Mouse (Mus musculus) intestine, postnatal 0 days (tissue): ENCODE measurements around the gene 4931422A03Rik. TPM values are rescaled to one million over a fixed set of nuclear protein-coding genes. Genes with fewer than 3 reads are reported as not detected.
"Not testable (repeated sequence)": the region's sequence is repeated elsewhere in the genome, so short reads cannot be mapped to it uniquely, and the experiment has no call there.

Source experiments
- ATAC-seq: fragments of 200-750 bp; cut with Nextera tagmentation; 2 replicates; pipeline ENCODE4 v1.8.0; 2017; ENCODE audit warnings: mild to moderate bottlenecking, moderate TSS enrichment, moderate library complexity
- H3K27ac ChIP-seq: fragments of 300-500 bp; sonication (generic); 2 replicates; pipeline ENCODE4 v1.5.1; 2014; ENCODE audit warnings: mild to moderate bottlenecking, low read depth, low read length, moderate library complexity
- H3K27me3 ChIP-seq: fragments of 300-500 bp; sonication (generic); replicated peaks from 2 replicates; pipeline ENCODE4 v1.6.1; 2014; ENCODE audit warnings: low read length, mixed read lengths; ENCODE audit not compliant: control insufficient read depth, insufficient read depth
- H3K36me3 ChIP-seq: fragments of 300-500 bp; sonication (generic); 2 replicates; pipeline ENCODE4 v1.6.1; 2014; ENCODE audit warnings: mild to moderate bottlenecking, moderate library complexity; ENCODE audit not compliant: control insufficient read depth, insufficient read depth
- H3K4me1 ChIP-seq: fragments of 300-500 bp; sonication (generic); replicated peaks from 2 replicates; pipeline ENCODE4 v1.6.1; 2014; ENCODE audit warnings: antibody characterized with exemption, low read length, mixed read lengths; ENCODE audit not compliant: control insufficient read depth, insufficient read depth
- H3K4me2 ChIP-seq: fragments of 300-500 bp; sonication (generic); replicated peaks from 2 replicates; pipeline ENCODE4 v1.6.1; 2014; ENCODE audit warnings: low read depth, mild to moderate bottlenecking, moderate library complexity
- H3K4me3 ChIP-seq: fragments of 300-500 bp; sonication (generic); 2 replicates; pipeline ENCODE4 v1.5.1; 2014; ENCODE audit warnings: low read depth, low read length
- H3K9ac ChIP-seq: fragments of 300-500 bp; sonication (generic); 2 replicates; pipeline ENCODE4 v1.6.1; 2014; ENCODE audit warnings: mild to moderate bottlenecking, low read depth, low read length
- H3K9me3 ChIP-seq: fragments of 300-500 bp; sonication (generic); 2 replicates; pipeline ENCODE4 v1.6.1; 2016; ENCODE audit warnings: mixed run types; ENCODE audit not compliant: control insufficient read depth
- CTCF ChIP-seq: sonication (generic); IDR thresholded peaks from 2 replicates; pipeline ENCODE4 v1.5.1; 2016; ENCODE audit warnings: low read depth, mild to moderate bottlenecking, control low read depth, antibody characterized with exemption, moderate library complexity
- WGBS: fragments of 180-500 bp; shearing (Covaris S2); extraction: QIAGEN DNeasy Blood & Tissue Kit; methylation state at CpG from one replicate; pipeline ENCODE4 v1.1.7; 2014; 5-methylcytosine and 5-hydroxymethylcytosine counted together
- polyA plus RNA-seq: library from polyadenylated mRNA; unstranded; fragments of >200 nt; fragmentation: Nextera tagmentation; extraction: Ambion mirVana; gene quantifications from 2 replicates; pipeline ENCODE4 v1.2.1, GENCODE M21; 2015

The 4931422A03Rik gene
- polyA plus RNA-seq, 1 experiment from 2014 or later, result 0.83 TPM

GRCm38 (mm10) chr2:103991303-103991702, 36.9 kb downstream of the 4931422A03Rik start:
- H3K27ac ChIP-seq, result no peak overlapping the region
- H3K9me3 ChIP-seq, result no peaks in the 10 kb centered on the region
- no peak overlapping the region for H3K4me3 ChIP-seq
- no peaks in the 10 kb centered on the region for H3K36me3 ChIP-seq
- TF ChIP-seq CTCF, result peak; percentile 29; the same call in 1 of the 2 replicates
- H3K4me2 ChIP-seq, result no peak overlapping the region
- no peaks in the 10 kb centered on the region for H3K4me1 ChIP-seq
- 0 out of 2 replicates have a peak, but pooled peaks cover 3% of the 10 kb centered on the region for H3K27me3 ChIP-seq
- H3K9ac ChIP-seq, result no peak overlapping the region
- no peak for ATAC-seq

DNA sequence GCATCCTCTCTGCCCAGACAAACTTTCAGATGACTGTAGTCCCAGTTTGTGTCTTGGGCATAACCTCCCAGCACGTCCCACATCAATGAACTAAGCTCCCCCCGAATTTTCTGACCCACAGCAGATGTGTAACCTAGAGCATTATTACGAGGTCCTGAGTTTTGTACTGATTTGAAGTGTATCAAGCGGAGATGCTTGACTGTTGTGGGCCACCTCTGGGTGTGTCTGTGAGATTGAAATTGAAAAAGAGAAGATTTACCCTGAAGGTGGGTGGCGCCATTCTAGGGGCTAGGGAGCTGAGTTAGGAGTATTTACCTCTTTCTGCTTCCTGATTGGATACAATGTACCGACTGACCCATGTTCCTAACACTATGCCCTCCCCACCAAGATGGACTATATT, 38.4 kb downstream of the 4931422A03Rik start:
- no peak for ATAC-seq
- Histone ChIP-seq H3K27ac (no peak overlapping the region), H3K4me2 (no peak overlapping the region), H3K36me3 (no peaks in the 10 kb centered on the region), H3K4me1 (no peaks in the 10 kb centered on the region), H3K9ac (no peak overlapping the region), H3K4me3 (no peak overlapping the region), H3K9me3 (no peaks in the 10 kb centered on the region), H3K27me3 (0 out of 2 replicates have a peak, but pooled peaks cover 3% of the 10 kb centered on the region)
- no peak for TF ChIP-seq CTCF
- WGBS, result 86% methylated on average over 6 of the region's 6 CpGs

DNA sequence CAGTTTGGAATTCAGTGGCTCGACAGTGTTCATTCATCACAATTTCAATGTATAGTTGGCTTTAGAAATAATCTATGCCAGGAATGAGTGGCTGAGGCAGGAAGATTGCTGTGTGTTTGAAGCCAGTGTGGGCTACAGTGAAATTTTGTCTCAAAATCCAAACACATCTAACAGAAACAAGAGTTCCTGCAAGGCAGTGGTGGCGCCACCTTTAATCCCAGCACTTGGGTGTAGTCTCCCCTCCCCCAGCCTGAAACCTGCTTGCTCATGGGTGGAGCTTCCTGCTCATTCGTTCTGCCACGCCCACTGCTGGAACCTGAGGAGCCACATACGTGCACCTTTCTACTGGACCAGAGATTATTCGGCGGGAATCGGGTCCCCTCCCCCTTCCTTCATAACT, 40.6 kb downstream of the 4931422A03Rik start:
- H3K27ac ChIP-seq, H3K9me3 ChIP-seq, H3K4me1 ChIP-seq, H3K36me3 ChIP-seq, H3K4me3 ChIP-seq, H3K9ac ChIP-seq, H3K4me2 ChIP-seq, ATAC-seq, H3K27me3 ChIP-seq: not testable (repeated sequence)
- WGBS, result 60% methylated on average over 5 of the region's 8 CpGs

DNA sequence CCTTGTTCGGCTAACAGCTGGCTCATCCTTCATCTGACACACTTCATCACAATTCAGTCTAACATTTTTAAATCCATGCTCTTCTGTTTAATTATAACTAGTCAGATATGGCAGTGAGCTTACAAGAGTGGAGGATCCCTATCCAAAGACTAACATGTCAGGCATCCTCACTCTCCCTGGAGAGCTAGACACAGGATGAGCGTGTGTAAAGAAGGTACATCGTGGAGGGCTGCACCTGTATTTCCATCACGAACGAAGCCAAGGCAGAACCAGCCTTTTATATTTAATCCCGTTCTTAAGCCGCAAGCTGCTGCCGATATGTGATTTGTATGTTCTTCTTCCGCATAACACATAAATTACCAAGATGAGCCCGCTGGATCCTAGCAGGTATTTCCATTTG, 45.0 kb downstream of the 4931422A03Rik start:
- Histone ChIP-seq H3K4me1 (no peaks in the 10 kb centered on the region), H3K9ac (no peak overlapping the region), H3K4me2 (no peak overlapping the region), H3K27ac (no peak overlapping the region), H3K36me3 (no peaks in the 10 kb centered on the region), H3K4me3 (no peak overlapping the region), H3K9me3 (no peaks in the 10 kb centered on the region), H3K27me3 (no peaks in the 10 kb centered on the region)
- no peak for TF ChIP-seq CTCF
- ATAC-seq, result no peak
- 88% methylated on average over 10 of the region's 10 CpGs for WGBS

DNA sequence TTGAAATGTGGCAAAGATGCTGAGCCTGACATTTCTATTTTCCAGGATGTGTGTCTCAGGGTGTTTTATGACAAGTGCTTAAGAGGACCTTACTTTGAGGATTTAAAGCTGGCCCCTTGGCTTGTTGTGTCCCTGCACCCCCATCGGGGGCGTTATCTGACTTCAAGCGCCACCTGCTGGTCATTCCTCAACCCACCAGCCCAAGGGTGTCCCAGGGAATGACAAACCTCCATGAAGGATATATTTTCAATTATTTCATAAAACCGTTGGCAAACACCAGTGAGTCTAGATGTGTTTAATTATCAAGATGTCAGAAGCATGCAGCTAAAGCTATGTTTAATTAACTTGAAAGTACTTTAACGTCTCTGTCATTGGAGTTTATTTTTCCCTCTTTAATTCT, 45.9 kb downstream of the 4931422A03Rik start:
- no peak for ATAC-seq
- TF ChIP-seq CTCF, result peak; percentile 90
- 7% methylated on average over 5 of the region's 5 CpGs for WGBS

GRCm38 (mm10) chr2:103977716-103978115, 50.4 kb downstream of the 4931422A03Rik start:
- Histone ChIP-seq H3K4me3 (no peak overlapping the region), H3K27me3 (no peaks in the 10 kb centered on the region), H3K9ac (no peak overlapping the region), H3K4me2 (no peak overlapping the region), H3K4me1 (no peaks in the 10 kb centered on the region), H3K36me3 (no peaks in the 10 kb centered on the region), H3K9me3 (no peaks in the 10 kb centered on the region), H3K27ac (no peak overlapping the region)
- ATAC-seq, result no peak
- no peak for TF ChIP-seq CTCF
- WGBS, result 73% methylated on average over 9 of the region's 9 CpGs

More for the DNA sequence above, 45.9 kb downstream of the 4931422A03Rik start:
- Histone ChIP-seq H3K9ac (no peak overlapping the region), H3K4me2 (no peak overlapping the region), H3K9me3 (no peaks in the 10 kb centered on the region), H3K27me3 (no peaks in the 10 kb centered on the region), H3K27ac (no peak overlapping the region), H3K36me3 (no peaks in the 10 kb centered on the region), H3K4me1 (no peaks in the 10 kb centered on the region), H3K4me3 (no peak overlapping the region)

- no peak for TF ChIP-seq CTCF
- no peak for ATAC-seq
- WGBS, result 80% methylated on average over 8 of the region's 8 CpGs
Observed at GRCm38 (mm10) chr2:103977216-103977615, 50.9 kb downstream of the 4931422A03Rik start.

More at GRCm38 (mm10) chr2:103977216-103977615, 50.9 kb downstream of the 4931422A03Rik start:
- Histone ChIP-seq H3K27ac (no peak overlapping the region), H3K27me3 (no peaks in the 10 kb centered on the region), H3K4me2 (no peak overlapping the region), H3K36me3 (no peaks in the 10 kb centered on the region), H3K4me3 (no peak overlapping the region), H3K4me1 (no peaks in the 10 kb centered on the region), H3K9ac (no peak overlapping the region), H3K9me3 (no peaks in the 10 kb centered on the region)
